Mouse (Mus musculus) liver, adult (tissue): ENCODE results near the gene Tpst2.

ENCODE experiments used
- GATA4 ChIP-seq: IDR thresholded peaks from 2 replicates; pipeline ENCODE4 v1.6.1; 2014; ENCODE audit warnings: mild to moderate bottlenecking, low read length; ENCODE audit not compliant: insufficient replicate concordance

The Tpst2 gene

DNA sequence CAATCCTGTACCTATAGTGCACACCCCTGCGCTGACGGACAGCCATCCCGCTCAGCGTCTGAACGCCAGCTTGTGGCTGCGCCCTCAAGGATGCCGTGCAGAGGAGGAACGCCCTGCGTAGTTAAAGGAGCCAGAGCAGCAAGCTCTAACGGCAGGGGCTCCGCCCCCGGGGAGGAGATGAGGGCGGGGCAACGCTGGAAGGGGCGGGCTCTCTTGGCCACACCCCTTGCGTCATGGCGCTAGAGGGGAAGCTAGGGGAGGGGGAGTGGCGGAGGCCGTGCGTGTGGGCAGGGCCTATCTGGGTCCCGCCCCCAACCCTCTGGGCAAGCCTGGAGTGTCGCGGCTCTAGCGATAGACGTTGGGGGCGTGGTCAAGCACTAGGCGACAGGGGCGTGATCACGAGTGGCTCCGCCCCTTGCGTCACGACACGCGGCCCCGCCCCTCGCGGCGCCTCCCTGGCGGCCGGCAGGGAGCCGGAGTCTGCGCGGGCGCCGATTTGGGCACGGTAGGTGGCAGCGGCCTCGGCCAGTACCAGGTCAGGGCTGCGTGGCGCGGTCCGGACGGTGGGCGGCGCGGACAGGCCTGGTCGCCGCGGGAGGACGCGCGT lies at the start of gene Tpst2:
Gene Tpst2 (plus strand): TSS at position 425 of the 607 bp plus-strand sequence.
- TF ChIP-seq GATA4 = peak; percentile 76; the same call in 1 of the 2 replicates

DNA sequence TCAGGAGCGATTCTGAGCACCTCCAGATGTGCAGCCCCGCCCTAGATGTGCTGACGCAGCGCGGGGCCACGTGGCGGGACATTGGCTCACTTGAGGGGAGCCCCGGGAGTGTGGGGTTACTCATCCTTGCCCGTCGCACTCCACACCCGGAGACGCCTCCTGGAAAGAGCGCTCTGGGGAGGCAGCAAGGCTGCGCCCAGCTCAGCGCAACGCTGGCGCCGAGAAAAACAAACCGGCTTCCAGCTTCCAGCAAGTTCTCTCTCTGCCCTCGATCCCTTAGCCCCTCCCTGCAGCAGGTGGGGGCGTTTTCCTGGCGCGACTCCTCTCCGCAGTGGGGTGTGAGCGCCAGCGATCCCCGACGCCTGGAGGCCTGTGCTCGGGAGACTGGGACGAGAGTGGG lies 49.1 kb upstream of the Tpst2 start:
- TF ChIP-seq GATA4 = no peak

DNA sequence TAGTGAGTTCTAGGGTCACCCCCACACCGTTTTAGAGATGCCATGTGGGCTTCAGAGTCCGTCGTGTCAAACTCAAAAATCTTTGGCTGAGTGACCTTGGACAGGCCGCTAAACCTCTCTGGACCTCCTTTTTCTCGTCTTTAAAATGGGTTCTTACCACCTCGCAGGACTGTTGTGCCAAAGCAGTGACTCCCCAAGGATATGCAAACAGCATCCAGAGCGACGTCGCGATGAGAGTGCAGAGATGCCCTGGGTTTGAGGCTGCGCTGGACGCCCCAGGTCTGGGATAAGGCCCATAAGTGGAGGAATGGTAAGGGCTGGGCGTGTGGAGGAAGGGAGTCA lies 48.6 kb upstream of the Tpst2 start:
- no peak for TF ChIP-seq GATA4

DNA sequence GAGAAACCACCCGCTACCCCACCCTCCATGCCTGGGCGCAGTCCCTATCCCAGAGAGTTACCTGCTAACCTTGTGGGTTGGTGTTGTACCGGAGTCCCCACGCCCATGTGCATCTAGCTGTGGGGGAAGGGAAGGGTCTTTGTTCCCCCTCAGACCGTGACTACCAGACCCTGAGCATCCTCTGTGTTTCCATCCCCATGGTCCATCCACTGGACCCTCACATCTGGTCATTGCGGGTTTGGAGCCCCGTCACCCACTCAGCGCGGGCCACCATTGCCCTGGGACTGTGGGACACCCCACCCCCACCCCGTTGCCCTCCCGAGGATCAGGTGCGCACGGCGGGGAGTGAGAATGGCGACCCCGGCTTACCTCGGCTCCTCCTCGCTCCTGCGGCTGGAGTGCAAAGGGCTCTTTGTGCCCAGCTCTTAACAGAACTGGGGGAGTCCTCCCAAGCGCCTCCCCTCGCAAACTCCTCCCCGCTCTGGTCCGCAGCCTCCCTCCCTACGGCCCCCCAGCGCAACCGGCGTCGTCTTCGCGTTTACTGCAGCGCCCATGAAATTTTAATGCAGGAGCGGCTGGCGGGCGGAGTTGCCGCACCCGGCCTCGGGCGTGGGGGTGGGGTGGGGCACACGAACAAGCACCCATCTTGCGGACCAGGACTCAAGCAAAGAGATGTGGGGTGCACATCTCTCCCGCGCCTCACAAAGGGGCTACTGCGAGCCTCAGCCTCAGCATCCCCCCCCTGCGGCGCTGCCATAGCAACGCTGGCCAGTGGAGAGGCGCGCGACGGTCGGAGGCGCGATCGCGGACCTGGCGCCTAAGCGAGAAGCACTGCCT lies 48.0 kb upstream of the Tpst2 start:
- no peak for TF ChIP-seq GATA4

DNA sequence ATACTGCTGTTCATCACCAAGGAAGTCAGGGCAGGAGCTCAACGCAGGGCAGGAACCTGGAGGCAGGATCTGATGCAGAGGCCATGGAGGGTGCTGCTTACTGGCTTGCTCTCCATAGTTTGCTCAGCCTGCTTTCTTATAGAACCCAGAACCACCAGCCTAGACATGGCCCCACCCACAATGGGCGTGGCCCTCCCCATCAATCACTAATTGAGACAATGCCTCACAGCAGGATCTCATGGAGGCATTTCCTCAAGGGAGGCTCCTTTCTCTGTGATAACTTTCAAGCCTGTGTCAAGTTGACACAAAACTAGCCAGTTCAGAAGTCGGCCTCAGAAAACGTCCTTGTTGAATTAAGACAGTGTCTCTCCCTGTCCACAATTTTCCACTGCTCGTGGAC lies 40.7 kb upstream of the Tpst2 start:
- TF ChIP-seq GATA4 = no peak

DNA sequence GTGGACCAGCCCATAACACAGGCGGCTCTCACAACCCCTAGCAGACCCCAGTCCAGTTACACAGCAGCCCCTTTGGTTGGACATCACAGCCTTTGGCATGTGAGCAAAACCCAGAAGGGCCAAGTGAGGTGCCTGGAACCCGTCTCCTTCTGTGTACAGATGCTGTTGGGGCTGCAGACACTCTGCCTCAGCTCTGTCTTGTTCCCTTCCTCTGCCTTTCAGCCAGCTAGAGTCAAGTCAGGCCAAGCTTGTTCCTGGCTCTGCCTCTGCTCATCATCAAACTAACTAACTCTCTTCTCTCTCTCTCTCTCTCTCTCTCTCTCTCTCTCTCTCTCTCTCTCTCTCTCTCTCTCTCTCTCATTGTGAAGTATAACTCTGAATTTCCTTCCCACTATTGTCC lies 39.9 kb upstream of the Tpst2 start:
- TF ChIP-seq GATA4 = no peak

DNA sequence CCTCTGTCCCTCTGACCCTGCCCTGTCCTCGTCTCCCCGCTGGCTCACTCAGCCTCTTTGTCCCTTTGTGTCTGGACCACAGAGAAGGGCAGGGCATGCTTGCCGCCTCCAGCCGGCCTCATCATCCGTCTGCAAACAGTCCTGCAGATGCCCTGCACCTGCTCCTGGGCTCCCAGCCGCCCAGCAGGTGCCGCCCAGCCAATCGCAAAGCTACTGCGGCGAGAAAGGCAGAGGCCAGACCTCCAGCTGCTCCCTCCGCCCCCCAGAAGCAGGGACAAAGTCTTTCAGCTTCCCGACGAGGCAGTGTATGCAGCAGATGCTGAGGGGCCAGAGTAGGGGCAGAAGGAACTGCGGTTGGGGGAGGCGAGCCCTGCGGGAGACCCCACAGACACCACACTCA lies 39.1 kb upstream of the Tpst2 start:
- no peak for TF ChIP-seq GATA4

DNA sequence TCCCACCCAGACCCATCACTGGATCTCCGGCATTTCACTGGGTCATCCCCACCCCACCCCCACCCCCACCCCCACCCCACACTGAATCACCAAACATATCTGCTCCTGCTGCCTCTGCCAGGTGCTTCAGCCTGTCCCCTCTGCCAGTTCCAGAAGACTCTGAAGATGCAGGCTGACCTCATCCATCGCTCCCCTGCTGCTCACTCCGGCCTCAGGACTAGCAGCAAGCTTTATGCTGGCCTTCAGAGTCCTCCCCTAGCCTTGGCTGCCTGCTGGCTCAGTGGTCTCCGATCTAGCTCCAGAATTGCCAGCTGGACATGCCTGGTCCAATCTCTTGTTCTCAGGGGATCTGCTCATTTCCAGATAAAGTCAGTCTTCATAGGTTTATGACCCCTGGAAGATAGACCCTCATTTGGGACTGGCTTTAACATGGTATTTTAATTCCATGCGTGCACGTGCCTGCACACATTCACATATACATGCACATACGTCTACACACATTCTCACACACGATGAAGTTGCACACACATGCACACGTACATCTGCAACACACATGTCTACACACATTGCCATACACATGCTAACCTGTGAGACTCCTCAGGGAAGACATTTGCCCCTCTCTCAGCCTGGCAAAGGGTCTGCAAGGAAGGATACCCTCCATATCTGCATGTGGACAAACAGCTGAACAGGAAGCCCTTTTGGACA lies 38.5 kb upstream of the Tpst2 start:
- TF ChIP-seq GATA4 = no peak

DNA sequence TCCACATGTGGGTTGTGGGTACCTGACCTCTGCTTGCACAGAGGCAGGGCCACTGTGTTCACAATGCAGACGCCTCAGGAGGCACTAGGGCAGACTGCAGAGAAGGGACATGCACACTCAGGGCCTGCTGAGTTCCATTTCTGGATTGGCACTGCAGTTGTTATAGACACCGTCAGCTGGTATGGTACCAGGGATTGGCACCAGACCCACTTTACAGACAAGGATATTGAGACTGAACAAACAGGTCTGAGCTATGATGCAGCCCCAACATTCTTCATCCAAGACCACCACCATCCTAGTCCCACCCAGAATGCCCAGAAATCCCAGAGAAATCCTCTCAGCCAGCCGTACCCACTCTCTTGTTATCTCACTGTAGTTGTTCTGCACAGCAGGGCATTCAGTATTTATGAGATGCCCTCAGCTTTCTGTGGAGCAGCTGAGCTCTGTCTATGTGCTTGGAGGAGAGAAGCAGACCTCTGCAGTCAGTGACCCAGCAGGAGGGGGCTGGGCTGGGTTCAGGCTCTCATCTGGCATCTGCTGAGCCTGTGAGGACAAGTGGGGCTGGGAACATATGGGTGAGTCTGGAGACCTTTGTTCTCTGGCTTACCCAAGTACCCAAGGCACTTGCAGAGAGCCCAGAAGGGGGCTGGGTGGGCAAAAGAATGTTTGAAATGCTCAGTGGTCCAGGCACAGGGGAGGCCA lies 37.6 kb upstream of the Tpst2 start:
- no peak for TF ChIP-seq GATA4

DNA sequence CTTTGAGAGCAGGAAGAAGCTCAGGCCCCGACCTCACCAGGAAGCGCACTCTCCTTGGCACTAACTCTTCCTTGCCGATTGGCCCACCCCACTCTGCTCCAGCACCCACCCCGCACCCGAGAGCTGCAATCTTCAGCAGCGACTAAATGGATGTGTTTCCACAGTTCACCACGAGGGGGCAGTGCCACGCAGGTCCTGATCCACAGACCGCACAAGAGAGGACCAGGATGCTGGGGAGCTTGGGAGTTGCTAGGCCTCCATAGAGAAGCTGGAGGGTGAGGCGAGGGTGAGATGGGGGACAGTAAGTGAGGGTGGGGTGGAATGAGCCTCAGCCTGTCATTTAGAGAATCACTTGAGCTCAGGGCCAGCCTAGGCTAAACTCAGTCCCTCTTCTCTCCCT lies 35.7 kb upstream of the Tpst2 start:
- TF ChIP-seq GATA4 = no peak

DNA sequence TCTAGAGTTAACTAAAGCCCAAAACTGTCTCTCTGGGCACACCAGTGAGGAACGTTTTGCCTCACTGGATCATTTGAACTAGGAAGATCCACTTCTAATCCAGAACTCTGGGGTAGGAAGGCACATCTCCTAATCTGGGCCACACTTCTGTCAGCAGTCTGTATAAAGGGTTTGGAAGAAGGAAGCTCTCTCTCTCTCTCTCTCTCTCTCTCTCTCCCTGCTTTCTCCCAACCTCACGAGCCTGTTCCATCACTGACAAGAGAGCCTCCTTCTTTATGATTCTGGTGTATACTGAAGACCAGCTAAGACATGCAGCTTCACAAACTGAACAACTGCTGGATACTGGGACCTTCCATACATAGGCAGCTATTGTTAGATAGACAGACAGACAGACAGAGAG lies 34.6 kb upstream of the Tpst2 start:
- no peak for TF ChIP-seq GATA4

DNA sequence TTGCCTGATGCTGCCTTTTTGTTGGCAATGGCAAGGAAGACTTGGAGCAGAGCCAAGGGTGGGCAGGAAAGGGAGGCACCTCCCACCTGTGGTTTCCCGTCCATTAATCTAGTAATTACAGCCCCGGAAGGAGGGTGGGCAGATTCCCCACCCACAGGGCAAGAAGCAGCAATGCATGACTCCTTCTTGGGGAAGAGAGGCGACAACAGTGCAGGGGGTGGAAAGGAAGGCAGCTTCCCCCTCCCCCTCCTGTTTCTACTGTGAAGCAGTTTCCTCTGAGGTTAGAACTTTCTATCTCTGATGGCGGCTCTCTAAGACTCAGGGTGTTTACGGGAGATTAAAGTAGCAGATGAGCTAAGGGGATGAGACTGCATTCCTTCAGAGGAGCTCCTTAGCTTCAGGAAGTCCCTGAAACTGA lies 34.1 kb upstream of the Tpst2 start:
- TF ChIP-seq GATA4 = no peak

DNA sequence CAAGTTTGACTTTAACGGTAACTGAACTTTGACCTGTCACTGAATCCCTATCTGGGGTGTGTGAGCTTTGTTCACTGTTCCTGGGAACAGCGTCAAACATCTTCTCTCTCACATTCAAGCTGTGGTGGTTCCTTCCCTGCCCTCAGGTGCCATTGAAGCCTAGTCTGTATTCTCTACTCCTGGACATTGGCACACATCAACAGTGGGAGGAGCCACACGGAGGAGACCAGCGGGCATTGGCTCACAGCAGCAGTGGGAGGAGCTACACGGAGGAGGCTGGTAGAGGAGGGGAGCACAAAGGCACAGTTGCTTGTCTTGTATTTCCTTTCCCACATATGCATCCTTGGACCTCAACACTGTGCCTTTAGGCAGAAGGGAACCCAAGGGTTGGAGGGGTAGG lies 33.5 kb upstream of the Tpst2 start:
- no peak for TF ChIP-seq GATA4

DNA sequence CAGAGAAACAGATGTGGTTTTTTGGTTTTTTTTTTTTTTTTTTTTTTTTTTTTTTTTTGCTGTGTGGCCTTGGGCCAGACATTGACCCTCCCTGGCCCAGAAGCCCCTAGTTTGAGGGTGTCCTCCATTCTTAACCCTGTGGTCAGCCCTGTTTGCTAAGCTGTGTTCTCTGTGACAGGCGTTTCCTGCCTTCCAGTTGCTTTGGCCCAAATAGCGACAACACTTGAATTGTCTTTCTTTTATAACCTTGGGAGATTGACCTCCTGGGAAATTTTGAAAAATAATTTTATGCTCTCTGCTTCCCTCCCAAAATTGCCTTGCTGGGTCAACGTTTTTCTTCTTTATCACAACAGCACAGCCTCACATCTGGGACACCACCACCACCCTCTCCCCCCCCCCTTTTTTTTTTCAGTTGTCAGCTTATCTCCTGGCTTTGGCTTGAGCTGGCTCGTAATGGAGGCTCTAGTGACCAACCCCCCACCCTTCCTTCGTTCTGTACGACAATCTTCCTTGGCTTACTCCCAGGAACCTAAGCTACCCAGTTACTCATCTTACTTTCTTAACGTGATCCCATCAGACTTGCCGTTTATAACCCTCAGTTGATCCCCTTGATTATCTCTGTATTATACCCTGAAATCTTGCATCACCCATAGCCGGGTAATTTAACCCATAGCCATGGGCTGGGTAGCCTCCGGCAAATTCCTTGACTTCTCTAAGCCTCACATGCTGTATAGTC lies 32.8 kb upstream of the Tpst2 start:
- TF ChIP-seq GATA4 = peak; percentile 78; the same call in 1 of the 2 replicates

DNA sequence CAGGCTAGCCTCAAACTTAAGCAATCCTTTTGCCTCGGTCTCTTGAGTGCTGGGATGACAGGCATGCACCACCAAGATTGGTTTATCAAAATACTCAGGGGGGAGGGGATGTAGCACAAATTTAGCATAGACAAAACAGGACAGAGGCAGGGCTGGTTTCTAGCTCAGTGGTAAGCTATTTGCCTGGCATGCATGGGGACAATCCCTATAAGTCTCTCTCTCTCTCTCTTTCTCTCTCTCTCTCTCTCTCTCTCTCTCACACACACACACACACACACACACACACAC lies 32.3 kb upstream of the Tpst2 start:
- no peak for TF ChIP-seq GATA4
